Mouse (Mus musculus): ENCODE results near the gene Fam76a. TPM values are rescaled to one million over a fixed set of nuclear protein-coding genes. Genes with fewer than 3 reads are reported as not detected.

The Fam76a gene
- polyA plus RNA-seq, 1 experiment from 2014 or later, result 34.7 TPM

DNA sequence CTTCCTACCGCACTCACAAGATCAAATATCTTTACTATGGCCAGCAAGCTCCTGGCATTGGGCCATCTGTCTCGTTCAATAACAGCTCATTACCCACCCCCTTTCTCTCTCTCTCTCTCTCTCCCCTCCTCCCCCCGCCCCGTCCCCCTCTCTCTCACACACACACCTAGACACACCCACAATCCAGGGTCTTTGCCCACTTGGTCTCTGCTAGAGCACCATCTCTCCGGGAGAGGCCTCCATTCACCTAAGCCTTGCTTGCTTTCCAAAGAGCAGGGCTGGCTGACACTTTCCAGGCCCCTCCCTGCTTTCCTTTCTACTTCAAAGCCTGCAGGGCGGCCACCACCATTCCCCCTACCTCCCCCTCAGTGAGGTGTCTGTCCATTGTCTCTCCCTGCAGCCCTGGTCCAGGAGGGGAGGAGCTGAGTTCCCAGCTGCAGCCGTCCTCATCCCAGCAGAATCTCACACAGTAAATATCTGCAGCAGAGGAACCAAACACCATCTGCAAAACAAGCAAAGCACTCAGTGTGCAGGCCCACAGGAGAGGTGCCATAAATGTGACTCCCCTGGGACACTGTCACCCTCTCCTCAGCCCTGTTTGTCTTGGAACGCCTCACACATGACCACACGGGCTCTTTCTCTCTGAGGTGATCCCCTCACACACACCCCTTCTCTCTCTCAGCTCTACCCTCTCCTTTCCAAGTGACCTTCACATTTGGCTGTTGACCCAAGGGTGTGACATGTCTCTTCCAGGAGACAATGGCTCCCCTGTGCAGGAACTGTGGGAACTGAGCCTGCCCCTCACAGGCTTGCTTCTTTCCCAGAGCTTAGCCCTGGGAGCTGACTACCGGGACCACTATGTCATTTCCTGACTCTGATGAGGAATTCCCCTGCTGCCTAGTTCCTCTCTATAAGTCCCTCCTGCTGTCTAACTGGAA is 36.7 kb upstream of the Fam76a start:
- peak overlapping the region; percentile 12; the same call in 1 of the 2 replicates for H3K4me3 ChIP-seq
- WGBS, result 7% methylated on average over 10 of the region's 10 CpGs
- H3K27ac ChIP-seq (replicated peaks), result peak overlapping the region; percentile 83
- no peaks in the 10 kb centered on the region for H3K36me3 ChIP-seq
- H3K4me1 ChIP-seq, result peaks cover 63% of the 10 kb centered on the region
- DNase-seq (ENCODE audit: low spot score), result peak; percentile 64
- H3K9me3 ChIP-seq (replicated peaks), result no peaks in the 10 kb centered on the region
- H3K27me3 ChIP-seq (ENCODE audit: low read depth, poor library complexity, severe bottlenecking), result no peaks in the 10 kb centered on the region; the same call in 1 of the 2 replicates

DNA sequence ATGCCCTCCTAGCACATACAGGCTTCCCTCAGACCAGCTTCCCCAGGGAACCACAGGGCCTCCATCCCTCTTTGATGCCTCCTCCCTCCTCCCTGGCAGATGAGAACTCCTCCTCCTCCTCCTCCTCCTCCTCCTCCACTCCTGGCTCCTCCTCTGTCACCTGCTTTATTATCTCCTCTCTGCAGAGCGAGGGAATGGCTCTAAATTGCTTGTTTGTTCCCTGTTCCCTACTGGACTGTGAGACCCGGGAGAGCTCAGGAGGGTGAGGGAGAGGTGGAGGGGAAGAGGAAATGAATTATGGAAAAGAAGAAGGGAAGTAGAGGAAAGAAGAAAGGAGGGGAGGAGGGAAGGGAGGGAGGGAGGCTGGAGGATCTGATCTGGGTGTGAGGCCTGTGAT is 33.0 kb upstream of the Fam76a start:
- Histone ChIP-seq H3K27me3 (ENCODE audit: low read depth, poor library complexity, severe bottlenecking) (peaks cover 10% of the 10 kb centered on the region; the same call in 1 of the 2 replicates), H3K4me3 (no peak overlapping the region), H3K4me1 (peaks cover 41% of the 10 kb centered on the region), H3K9me3 (replicated peaks) (no peaks in the 10 kb centered on the region), H3K36me3 (no peaks in the 10 kb centered on the region), H3K27ac (replicated peaks) (peak overlapping the region; percentile 18)
- no peak for DNase-seq (ENCODE audit: low spot score)
- 42% methylated on average over 2 of the region's 2 CpGs for WGBS

DNA sequence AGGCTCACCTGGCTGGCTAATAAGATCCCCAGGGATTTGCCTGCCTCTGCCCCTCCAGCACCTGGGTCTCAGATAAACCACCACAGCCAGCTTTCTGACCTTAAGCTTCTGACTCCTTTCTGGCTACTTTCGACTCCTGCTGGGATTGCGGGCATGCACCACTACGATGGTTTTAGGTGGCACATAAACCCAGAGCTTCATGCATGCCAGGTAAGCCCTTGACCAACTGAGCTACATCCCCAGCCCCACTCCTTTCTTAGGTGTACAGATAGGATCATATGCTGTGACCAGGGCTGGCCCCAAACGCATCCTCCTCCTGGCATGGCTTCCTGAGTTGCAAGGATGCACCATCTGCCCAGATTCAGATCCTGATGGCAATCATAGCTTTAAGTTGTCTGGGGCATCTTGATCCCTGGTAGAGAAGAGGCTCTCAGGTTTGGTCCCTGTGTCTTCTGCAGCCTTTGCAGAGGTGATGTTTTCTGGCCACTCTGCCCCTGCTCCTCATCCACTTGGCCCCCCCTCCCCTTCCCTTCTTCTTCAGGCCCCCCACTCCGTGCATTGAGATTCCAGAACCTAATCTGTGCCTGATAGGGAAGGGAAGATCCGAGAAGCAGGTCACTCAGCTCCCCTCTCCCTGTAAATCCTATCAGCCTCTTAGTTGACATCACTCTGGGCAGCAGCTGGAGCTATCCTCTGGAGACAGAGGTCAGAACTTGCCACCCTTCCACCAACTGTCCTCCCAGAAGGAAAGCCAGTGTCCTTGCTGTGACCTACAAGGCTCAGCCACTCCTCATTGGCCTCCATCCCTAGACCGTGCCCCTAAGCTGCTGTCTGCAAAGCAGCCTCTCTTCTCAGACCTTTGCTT is 32.4 kb upstream of the Fam76a start:
- DNase-seq (ENCODE audit: low spot score), result no peak
- peaks cover 12% of the 10 kb centered on the region; the same call in 1 of the 2 replicates for H3K27me3 ChIP-seq (ENCODE audit: low read depth, poor library complexity, severe bottlenecking)
- 68% methylated on average over 7 of the region's 7 CpGs for WGBS
- H3K9me3 ChIP-seq (replicated peaks), result no peaks in the 10 kb centered on the region
- no peaks in the 10 kb centered on the region for H3K36me3 ChIP-seq
- peak overlapping the region; percentile 18; the same call in 1 of the 2 replicates for H3K27ac ChIP-seq (replicated peaks)
- H3K4me3 ChIP-seq, result no peak overlapping the region
- H3K4me1 ChIP-seq, result peaks cover 41% of the 10 kb centered on the region

DNA sequence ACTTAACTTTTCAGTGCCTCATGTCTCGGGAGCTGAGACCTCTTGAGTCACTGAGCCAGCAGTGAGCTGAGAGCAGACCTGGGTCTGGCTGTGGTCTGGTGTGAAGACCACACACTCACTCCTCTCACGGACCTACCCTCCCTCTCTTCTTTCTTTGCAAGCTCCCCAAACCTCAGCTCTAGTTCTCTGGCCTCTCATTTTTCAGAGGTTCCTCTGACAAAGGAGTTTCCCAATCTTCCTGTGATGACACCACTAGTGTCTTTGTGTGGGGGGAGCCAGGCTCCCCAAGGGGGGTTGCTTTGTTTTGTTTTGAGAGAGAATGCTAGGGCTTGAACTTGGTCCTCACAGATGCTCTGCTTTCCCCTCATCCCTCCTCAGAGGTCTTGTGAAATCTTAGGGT is 28.6 kb upstream of the Fam76a start:
- Histone ChIP-seq H3K27ac (replicated peaks) (no peak overlapping the region), H3K36me3 (no peaks in the 10 kb centered on the region), H3K27me3 (ENCODE audit: low read depth, poor library complexity, severe bottlenecking) (peaks cover 36% of the 10 kb centered on the region), H3K4me1 (peaks cover 36% of the 10 kb centered on the region), H3K9me3 (replicated peaks) (no peaks in the 10 kb centered on the region), H3K4me3 (no peak overlapping the region)
- 63% methylated on average over 2 of the region's 2 CpGs for WGBS
- no peak for DNase-seq (ENCODE audit: low spot score)

DNA sequence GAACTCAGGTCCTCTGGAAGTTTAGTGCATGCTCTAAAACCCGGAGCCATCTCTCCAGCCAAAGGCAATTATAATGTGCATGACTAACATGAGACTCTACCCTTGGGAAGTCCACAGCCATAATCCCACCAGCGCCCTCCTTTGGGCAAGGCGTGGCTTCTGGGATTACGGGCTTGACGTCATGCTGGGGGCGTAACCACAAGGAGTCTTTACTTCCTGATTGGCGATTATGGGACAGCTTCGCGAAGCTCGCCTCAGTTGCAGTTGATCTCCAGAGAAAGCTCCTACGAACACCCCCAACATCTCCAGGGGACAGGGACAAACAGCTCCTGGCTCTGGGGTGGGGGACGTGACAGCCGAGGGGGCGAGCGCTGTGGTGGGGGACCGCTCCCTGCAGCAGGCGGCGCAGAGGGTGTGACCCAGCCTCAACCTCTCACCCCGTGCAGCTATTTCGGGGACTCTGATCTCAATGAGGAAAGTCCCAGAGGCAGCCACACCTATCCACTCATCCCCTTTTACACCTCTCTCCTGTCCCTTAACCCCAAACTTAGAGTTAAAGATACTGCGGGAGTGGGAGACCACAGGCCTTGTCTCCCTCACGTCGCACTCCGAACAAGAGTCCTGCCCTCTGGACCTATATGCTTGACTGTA is 27.6 kb upstream of the Fam76a start:
- WGBS, result 20% methylated on average over 24 of the region's 24 CpGs
- H3K4me3 ChIP-seq, result peak overlapping the region; percentile 41
- H3K36me3 ChIP-seq, result no peaks in the 10 kb centered on the region
- H3K27ac ChIP-seq (replicated peaks), result peak overlapping the region; percentile 14; the same call in 1 of the 2 replicates
- peaks cover 35% of the 10 kb centered on the region for H3K4me1 ChIP-seq
- H3K27me3 ChIP-seq (ENCODE audit: low read depth, poor library complexity, severe bottlenecking), result peaks cover 36% of the 10 kb centered on the region
- DNase-seq (ENCODE audit: low spot score), result peak; percentile 64
- H3K9me3 ChIP-seq (replicated peaks), result no peaks in the 10 kb centered on the region

DNA sequence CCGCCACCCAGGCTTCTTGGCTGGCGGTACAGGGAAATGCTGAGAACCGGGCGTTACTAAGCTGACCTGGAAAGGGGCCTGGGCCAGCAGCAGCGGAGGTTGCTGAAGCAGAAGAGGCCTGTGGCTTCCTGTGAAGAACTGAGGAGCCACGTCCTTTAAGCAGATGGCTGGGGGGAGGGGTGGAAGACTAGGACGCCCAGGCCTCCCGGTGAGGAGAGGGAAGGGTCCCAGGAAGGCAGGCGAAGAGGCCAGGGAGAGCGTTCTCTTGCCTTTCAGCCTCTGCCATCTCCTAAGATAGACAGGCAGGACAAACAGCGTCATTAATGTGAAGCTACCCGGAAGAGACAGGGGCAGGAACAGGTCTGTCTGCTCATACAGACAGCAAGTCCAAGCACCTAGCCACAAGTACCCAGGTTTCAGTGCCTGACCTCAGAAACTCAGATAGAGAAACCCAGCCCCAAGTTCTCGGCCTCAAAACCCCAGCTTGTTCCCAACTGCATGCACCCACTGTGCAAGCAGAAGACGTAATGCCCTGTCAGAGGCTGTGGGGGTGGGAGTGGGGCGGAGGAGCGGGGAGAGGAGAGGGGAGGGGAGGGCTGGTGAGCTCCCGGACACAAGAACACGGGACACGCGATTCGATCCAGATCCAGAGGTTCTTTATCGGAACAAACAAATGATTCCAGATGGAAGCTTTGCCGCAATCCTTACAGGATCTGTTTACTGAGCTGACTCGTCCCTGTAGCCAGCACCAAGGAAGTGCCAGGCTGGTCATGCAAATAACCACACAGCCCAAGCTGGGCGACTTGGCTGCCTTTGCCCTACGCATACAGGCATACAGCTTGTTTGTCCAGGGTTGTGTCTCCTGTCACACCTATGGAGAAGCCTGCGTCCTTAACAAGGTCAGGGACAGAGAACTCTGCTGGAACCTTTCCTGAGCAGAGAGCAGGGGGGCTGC is 24.0 kb upstream of the Fam76a start:
- DNase-seq (ENCODE audit: low spot score), result peak; percentile 66
- Histone ChIP-seq H3K4me1 (peaks cover 28% of the 10 kb centered on the region), H3K9me3 (replicated peaks) (no peaks in the 10 kb centered on the region), H3K27me3 (ENCODE audit: low read depth, poor library complexity, severe bottlenecking) (peaks cover 39% of the 10 kb centered on the region), H3K27ac (replicated peaks) (peak overlapping the region; percentile 82), H3K36me3 (no peaks in the 10 kb centered on the region), H3K4me3 (peak overlapping the region; percentile 43)
- WGBS, result 18% methylated on average over 27 of the region's 27 CpGs

DNA sequence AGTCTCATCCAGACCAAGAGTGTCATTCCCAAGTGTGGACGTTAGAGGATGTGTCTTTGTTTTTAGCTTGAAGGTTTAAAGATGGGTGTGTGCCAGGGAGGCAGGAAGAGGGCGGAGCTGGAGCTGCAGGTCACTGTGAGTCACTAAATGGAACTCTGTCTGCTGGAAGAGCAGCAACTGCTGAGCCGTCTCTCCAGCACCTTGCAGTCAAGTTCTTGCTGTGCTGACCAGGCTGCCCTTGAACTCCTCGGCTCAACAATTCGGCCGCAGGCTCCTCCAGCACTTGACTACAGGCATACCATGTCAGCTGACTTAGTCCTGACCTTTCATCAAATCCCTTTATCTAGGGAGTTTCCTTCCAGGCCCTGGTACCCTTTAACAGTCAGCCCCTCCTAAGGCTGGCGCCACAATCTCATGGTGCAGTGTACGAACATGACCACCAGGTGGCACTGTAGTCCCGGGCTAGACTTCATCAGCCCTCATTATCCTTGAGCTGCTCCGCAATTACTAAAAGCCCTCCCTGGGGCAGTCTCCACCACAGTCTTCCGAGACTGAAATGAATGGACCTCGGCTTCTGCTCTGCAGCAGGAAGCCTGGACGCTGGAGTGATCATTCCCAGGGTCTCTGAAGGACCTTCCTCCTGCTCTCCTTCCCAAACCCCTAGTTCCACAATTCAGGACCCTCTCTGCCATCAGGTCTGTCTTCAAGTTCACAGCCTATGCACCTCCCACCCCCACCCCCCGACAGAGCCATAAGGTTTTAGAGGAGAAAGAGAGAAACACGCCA is 23.1 kb upstream of the Fam76a start:
- peaks cover 41% of the 10 kb centered on the region for H3K27me3 ChIP-seq (ENCODE audit: low read depth, poor library complexity, severe bottlenecking)
- peaks cover 31% of the 10 kb centered on the region for H3K4me1 ChIP-seq
- no peaks in the 10 kb centered on the region for H3K36me3 ChIP-seq
- WGBS, result 8% methylated on average over 15 of the region's 15 CpGs
- no peaks in the 10 kb centered on the region for H3K9me3 ChIP-seq (replicated peaks)
- peak; percentile 87 for DNase-seq (ENCODE audit: low spot score)
- H3K27ac ChIP-seq (replicated peaks), result peak overlapping the region; percentile 82
- H3K4me3 ChIP-seq, result peak overlapping the region; percentile 43

DNA sequence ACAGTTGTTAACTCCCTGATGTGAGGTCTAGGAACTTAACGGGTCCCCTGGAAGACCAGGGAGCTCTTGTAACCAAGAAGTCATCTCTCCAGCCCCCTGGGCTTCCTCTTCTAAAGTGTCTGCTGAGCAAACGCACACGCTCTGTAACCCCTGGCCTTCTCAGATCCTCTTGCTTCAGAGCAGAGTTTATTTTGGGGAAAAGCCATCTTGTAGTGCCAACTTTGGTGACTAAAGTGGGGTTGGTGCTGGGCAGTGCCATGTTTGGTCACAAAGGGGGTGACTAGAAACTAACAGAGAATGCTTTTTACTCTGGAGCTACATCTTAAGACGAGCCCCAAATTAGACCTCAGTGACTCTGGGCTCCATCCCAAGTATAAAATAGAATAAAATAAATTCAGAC is 22.4 kb upstream of the Fam76a start:
- H3K9me3 ChIP-seq (replicated peaks), result no peaks in the 10 kb centered on the region
- peaks cover 24% of the 10 kb centered on the region for H3K4me1 ChIP-seq
- DNase-seq (ENCODE audit: low spot score), result no peak
- no peaks in the 10 kb centered on the region for H3K36me3 ChIP-seq
- no peak overlapping the region for H3K4me3 ChIP-seq
- H3K27me3 ChIP-seq (ENCODE audit: low read depth, poor library complexity, severe bottlenecking), result peaks cover 45% of the 10 kb centered on the region
- no peak overlapping the region for H3K27ac ChIP-seq (replicated peaks)
- 86% methylated on average over 4 of the region's 4 CpGs for WGBS

DNA sequence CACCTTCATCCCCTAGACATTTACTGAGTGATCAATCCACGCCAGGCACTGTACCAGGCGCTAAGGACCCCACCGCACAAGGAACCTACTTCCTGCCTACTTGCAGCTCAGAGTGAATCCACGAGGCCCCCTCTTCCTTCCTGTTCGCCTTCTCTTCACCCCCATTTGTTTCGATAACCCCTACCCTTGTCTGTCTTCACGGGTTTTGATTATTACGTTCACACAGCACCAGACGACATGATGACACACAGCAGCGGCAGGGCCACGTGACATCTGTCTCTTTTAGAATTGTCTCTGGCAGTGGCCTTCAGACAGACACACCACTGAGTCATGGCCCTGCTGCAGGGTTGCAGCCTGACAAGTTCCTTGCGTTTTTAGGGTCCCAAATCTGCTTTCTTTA is 21.7 kb upstream of the Fam76a start:
- peaks cover 23% of the 10 kb centered on the region for H3K4me1 ChIP-seq
- H3K9me3 ChIP-seq (replicated peaks), result no peaks in the 10 kb centered on the region
- H3K36me3 ChIP-seq, result no peaks in the 10 kb centered on the region
- peaks cover 41% of the 10 kb centered on the region for H3K27me3 ChIP-seq (ENCODE audit: low read depth, poor library complexity, severe bottlenecking)
- no peak overlapping the region for H3K27ac ChIP-seq (replicated peaks)
- DNase-seq (ENCODE audit: low spot score), result no peak
- H3K4me3 ChIP-seq, result no peak overlapping the region
- 89% methylated on average over 12 of the region's 12 CpGs for WGBS

DNA sequence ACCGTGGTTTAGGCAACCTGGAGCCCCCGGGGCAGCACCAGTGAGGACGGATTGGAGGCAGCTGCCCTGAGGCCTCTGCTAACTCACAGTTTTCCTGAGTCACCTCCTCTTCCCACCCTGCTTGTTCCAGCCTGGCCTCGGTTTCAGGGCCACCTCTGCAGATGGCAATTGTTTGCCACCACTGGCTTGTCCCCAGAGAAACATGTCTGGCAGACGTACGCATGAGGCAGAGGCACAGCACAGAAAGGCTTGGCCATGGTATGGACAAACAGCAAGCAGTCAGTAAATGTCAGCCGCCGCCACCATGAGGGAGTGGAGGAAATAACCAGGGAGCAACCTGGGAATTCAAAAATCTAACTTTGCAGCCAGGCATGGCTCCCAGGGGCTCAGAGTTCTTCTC is 20.7 kb upstream of the Fam76a start:
- Histone ChIP-seq H3K4me3 (no peak overlapping the region), H3K27me3 (ENCODE audit: low read depth, poor library complexity, severe bottlenecking) (peaks cover 40% of the 10 kb centered on the region), H3K27ac (replicated peaks) (no peak overlapping the region), H3K9me3 (replicated peaks) (no peaks in the 10 kb centered on the region), H3K4me1 (peaks cover 31% of the 10 kb centered on the region), H3K36me3 (no peaks in the 10 kb centered on the region)
- WGBS, result 71% methylated on average over 8 of the region's 8 CpGs
- no peak for DNase-seq (ENCODE audit: low spot score)
